Mouse (Mus musculus): ENCODE measurements around the gene Inka1.
A peak's percentile ranks its signal among the peaks of the same experiment; 100 is the strongest.
"Not testable (repeated sequence)": the region's sequence is repeated elsewhere in the genome, so short reads cannot be mapped to it uniquely, and the experiment has no call there.

Gene Inka1

GRCm38 (mm10) chr9:107985131-107986119 is at the start of gene Inka1:
TSS of gene Inka1 (minus strand) at chr9:107985879.
- DNase-seq (ENCODE audit: low read depth): peak; percentile 84

DNA sequence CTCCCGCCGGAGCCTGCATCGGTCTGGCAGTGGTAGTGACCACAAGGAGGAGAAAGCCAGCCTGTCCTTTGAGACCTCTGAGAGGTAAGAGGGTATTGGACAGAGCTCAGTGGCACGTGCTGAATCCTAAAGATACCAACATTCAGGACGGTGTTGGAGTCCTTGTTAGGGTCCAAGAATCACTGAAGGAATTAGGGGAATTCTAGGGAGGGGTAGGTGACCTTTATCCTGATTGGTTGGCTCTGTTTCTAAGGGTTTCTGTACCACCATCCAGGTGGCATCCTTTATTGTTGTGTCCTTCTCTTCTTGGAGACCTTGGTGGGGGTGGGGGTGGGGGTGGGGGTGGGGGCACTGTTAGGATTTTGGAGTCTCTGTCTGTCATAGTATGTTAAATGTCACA is 46.4 kb upstream of the Inka1 start:
- no peak for DNase-seq (ENCODE audit: low read depth)

- no peak for DNase-seq (ENCODE audit: low read depth)
Observed at GRCm38 (mm10) chr9:108027867-108028266, 42.2 kb upstream of the Inka1 start.

GRCm38 (mm10) chr9:108026584-108026983 is 40.9 kb upstream of the Inka1 start:
- no peak for DNase-seq (ENCODE audit: low read depth)

DNA sequence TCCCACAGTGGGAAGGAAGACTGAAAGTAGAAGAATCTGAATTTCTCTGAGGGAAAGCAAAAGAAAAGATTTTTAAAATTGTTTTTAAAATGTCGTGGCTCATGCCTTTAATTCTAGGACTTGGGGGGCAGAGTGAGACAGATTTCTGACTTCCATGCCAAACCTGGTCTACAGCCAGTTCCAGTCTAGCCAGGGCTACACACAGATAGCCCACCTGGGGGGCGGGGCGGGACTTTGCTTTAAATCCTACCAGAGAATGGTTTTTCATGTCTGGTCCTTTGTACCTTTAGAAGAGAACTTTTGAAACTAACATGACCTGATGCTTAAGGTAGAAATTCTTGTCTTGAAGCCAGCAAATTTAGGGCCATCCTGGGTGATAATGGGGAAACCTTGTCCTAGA is 37.5 kb upstream of the Inka1 start:
- DNase-seq (ENCODE audit: low read depth): no peak

- DNase-seq (ENCODE audit: low read depth): no peak
Observed at GRCm38 (mm10) chr9:108020741-108021140, 35.1 kb upstream of the Inka1 start.

GRCm38 (mm10) chr9:108017127-108017526 is 31.4 kb upstream of the Inka1 start:
- DNase-seq (ENCODE audit: low read depth): no peak

- DNase-seq (ENCODE audit: low read depth): not testable (repeated sequence)
Observed at GRCm38 (mm10) chr9:108013577-108013976, 27.9 kb upstream of the Inka1 start.

DNA sequence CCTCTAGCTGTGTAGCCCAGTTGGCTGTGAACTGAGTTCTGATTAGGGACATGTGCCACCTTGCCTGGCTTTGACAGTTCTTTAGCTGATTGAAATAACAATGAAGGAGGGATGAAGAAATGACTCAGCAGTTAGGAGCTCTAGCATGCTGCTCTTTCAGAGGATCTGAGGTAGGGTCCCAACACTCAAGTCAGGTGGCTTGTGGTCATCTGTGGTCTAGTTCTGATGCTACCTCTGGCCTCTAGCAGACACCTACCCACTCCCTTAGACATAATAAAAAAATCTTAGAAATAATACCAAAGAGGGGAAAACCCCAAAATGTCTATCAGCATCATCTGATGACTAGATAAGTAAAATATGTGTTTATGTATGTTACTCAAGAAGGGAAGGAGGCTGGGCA is 24.7 kb upstream of the Inka1 start:
- DNase-seq (ENCODE audit: low read depth): no peak

GRCm38 (mm10) chr9:108008041-108008440 is 22.4 kb upstream of the Inka1 start:
- no peak for DNase-seq (ENCODE audit: low read depth)

- DNase-seq (ENCODE audit: low read depth): no peak
Observed at GRCm38 (mm10) chr9:108003531-108003890, 17.8 kb upstream of the Inka1 start.

GRCm38 (mm10) chr9:108002778-108003530 is 17.3 kb upstream of the Inka1 start:
- no peak for DNase-seq (ENCODE audit: low read depth)

GRCm38 (mm10) chr9:108001922-108002770 is 16.5 kb upstream of the Inka1 start, which contains the start of gene Ip6k1:
TSS of gene Ip6k1 (plus strand) at chr9:108002501.
- peak; percentile 100 for DNase-seq (ENCODE audit: low read depth)

GRCm38 (mm10) chr9:107996049-107996448 is 10.4 kb upstream of the Inka1 start, which contains the start of gene Gm20662:
TSS of gene Gm20662 (plus strand) at chr9:107996349.
- no peak for DNase-seq (ENCODE audit: low read depth)

- no peak for DNase-seq (ENCODE audit: low read depth)
Observed at GRCm38 (mm10) chr9:107995513-107995912, 9.8 kb upstream of the Inka1 start.

DNA sequence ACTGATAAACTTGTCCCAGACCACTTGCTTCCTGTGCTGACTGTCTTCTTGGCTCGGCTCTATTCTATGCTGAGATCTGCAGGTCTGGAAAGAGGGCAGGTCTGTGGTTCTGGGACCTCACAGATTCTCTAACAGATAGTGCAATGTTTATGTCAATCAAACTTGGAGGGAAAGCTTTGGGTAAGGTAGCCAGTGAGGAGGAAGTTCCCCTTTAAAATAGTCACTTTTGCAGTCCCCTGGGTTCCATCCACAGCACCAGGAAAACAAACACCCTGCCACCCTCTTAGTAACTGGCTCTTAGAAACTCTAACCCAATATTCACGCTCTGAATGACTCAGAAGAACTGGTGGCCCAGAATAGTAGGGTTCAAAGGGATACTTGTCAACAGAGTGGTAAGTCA is 8.8 kb upstream of the Inka1 start:
- no peak for DNase-seq (ENCODE audit: low read depth)

- no peak for DNase-seq (ENCODE audit: low read depth)
Observed at GRCm38 (mm10) chr9:107993013-107993412, 7.3 kb upstream of the Inka1 start.

GRCm38 (mm10) chr9:107992197-107992596 is 6.5 kb upstream of the Inka1 start, which contains the start of gene Cdhr4:
TSS of gene Cdhr4 (plus strand) at chr9:107992497.
- DNase-seq (ENCODE audit: low read depth): no peak

DNA sequence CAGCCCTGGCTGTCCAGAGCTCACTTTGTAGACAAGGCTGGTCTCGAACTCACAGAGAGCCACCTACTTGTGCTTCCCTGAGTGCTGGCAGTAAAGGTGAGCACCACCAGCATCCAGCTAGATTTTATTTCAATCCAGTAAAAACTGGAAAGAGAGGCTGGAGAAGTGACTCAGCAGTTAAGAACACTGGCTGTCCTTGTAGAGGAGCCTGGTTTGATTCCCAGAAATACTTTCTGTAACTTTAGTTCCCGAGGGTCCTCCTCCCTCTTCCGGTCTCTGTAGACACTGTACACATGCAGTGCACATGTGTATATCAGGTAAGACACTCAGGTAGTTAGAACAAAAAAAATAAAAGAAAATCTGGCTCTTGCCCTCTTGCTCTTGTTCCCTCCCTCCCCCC is 2.3 kb upstream of the Inka1 start:
- DNase-seq (ENCODE audit: low read depth): no peak

DNA sequence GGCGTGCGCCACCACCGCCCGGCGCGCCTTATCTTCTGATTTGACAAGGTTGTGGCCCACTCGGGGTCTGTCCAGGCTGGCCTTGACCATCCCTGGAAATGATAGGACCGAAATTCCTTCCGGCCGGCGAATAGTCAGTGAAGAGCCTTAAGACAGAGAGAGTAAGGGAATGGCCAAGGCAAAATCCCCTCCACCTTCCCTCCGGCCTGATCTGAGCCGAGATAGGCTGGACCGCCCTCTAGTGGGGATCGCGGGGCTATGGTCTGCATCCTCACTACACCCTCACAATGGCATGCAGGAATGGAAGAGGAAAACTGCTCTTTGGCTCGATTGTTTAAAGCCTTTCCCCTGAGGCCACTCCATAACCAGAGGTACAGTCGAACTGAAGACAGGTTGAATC is 697 bp upstream of the Inka1 start:
- DNase-seq (ENCODE audit: low read depth): peak; percentile 81

- DNase-seq (ENCODE audit: low read depth): no peak
Observed at GRCm38 (mm10) chr9:107984754-107985055, 974 bp downstream of the Inka1 start.

Data from c-Kit-positive CD71-negative TER-119-negative erythroid progenitor cells, embryonic 14.5 days (primary cell).